Mouse (Mus musculus) lung, postnatal 25 days (tissue): ENCODE measurements around the gene Dnase1l1.

Experiments
- DNase-seq: peaks from one replicate; pipeline ENCODE4 v3.0.0; 2022; ENCODE audit warnings: low spot score

Dnase1l1 gene

GRCm38 (mm10) chrX:74281732-74282394 lies at the start of gene Dnase1l1, which contains the start of gene Taz:
Gene Dnase1l1, minus strand, starts transcription at chrX:74282337.
Gene Taz, plus strand, starts transcription at chrX:74281912.
- peak; percentile 92 for DNase-seq

GRCm38 (mm10) chrX:74330166-74330930 lies 48.2 kb upstream of the Dnase1l1 start:
- DNase-seq: no peak

GRCm38 (mm10) chrX:74329215-74329671 lies 47.1 kb upstream of the Dnase1l1 start:
- DNase-seq: no peak

- peak; percentile 51 for DNase-seq
Measured at GRCm38 (mm10) chrX:74328725-74329161, 46.6 kb upstream of the Dnase1l1 start, which contains the start of gene Plxna3. Gene Plxna3, plus strand, starts transcription at chrX:74329066.

GRCm38 (mm10) chrX:74312540-74313464 lies 30.7 kb upstream of the Dnase1l1 start, which contains the start of gene Fam50a:
Gene Fam50a, plus strand, starts transcription at chrX:74313033.
- DNase-seq: peak; percentile 92

- peak; percentile 67 for DNase-seq
Measured at GRCm38 (mm10) chrX:74304867-74305700, 22.9 kb upstream of the Dnase1l1 start, which contains the start of gene Gdi1. Gene Gdi1, plus strand, starts transcription at chrX:74304998.

- peak; percentile 18 for DNase-seq
Measured at GRCm38 (mm10) chrX:74299721-74300120, 17.6 kb upstream of the Dnase1l1 start.

GRCm38 (mm10) chrX:74298348-74298747 lies 16.2 kb upstream of the Dnase1l1 start:
- no peak for DNase-seq

GRCm38 (mm10) chrX:74296538-74297448 lies 14.7 kb upstream of the Dnase1l1 start, which contains the start of gene Atp6ap1:
Gene Atp6ap1, plus strand, starts transcription at chrX:74297097.
- peak; percentile 96 for DNase-seq

- DNase-seq: no peak
Measured at GRCm38 (mm10) chrX:74293431-74293830, 11.3 kb upstream of the Dnase1l1 start.

- DNase-seq: no peak
Measured at GRCm38 (mm10) chrX:74283092-74283437, 928 bp upstream of the Dnase1l1 start.

- DNase-seq: peak; percentile 89
Measured at GRCm38 (mm10) chrX:74282395-74283091, 406 bp upstream of the Dnase1l1 start.

GRCm38 (mm10) chrX:74281041-74281731 lies 951 bp downstream of the Dnase1l1 start:
- DNase-seq: no peak

- DNase-seq: no peak
Measured at GRCm38 (mm10) chrX:74277916-74278315, 4.2 kb downstream of the Dnase1l1 start.

GRCm38 (mm10) chrX:74273422-74274322 lies 8.5 kb downstream of the Dnase1l1 start:
- DNase-seq: no peak

GRCm38 (mm10) chrX:74270902-74271551 lies 11.1 kb downstream of the Dnase1l1 start:
- no peak for DNase-seq
